Mouse (Mus musculus) midbrain, embryonic 14.5 days (tissue): ENCODE measurements at regions not wholly inside any gene's neighbourhood (a gene's known extent, or its start where the extent isn't known, plus 50 kb on each side); places are given as distances from the start of the nearest gene placed in this dataset.

Experiments
- ATAC-seq: fragments of 200-750 bp; cut with Nextera tagmentation; 2 replicates; pipeline ENCODE4 v1.8.0; 2017; ENCODE audit warnings: moderate number of reproducible peaks, moderate library complexity; ENCODE audit not compliant: low FRiP score, low TSS enrichment
- DNase-seq: peaks from one replicate; pipeline ENCODE4 v3.0.0-alpha.2; 2015
- H3K27ac ChIP-seq: fragments of 300-500 bp; sonication (generic); replicated peaks from 2 replicates; pipeline ENCODE4 v1.5.1; 2014; ENCODE audit warnings: mild to moderate bottlenecking, low read depth, low read length, moderate library complexity
- H3K27me3 ChIP-seq: fragments of 300-500 bp; sonication (generic); 2 replicates; pipeline ENCODE4 v1.6.1; 2014; ENCODE audit warnings: low read length, control low read depth, mixed read lengths; ENCODE audit not compliant: control insufficient read depth, insufficient read depth
- H3K36me3 ChIP-seq: fragments of 300-500 bp; sonication (generic); 2 replicates; pipeline ENCODE4 v1.6.1; 2014; ENCODE audit warnings: low read length, control low read depth; ENCODE audit not compliant: control insufficient read depth, insufficient read depth
- H3K4me1 ChIP-seq: fragments of 300-500 bp; sonication (generic); 2 replicates; pipeline ENCODE4 v1.6.1; 2014; ENCODE audit warnings: mild to moderate bottlenecking, antibody characterized with exemption, low read length, control low read depth; ENCODE audit not compliant: control insufficient read depth, insufficient read depth
- H3K4me2 ChIP-seq: fragments of 300-500 bp; sonication (generic); 2 replicates; pipeline ENCODE4 v1.6.1; 2014; ENCODE audit warnings: mild to moderate bottlenecking, low read length, moderate library complexity
- H3K4me3 ChIP-seq: fragments of 300-500 bp; sonication (generic); replicated peaks from 2 replicates; pipeline ENCODE4 v1.5.1; 2014; ENCODE audit warnings: low read depth, low read length
- H3K9ac ChIP-seq: fragments of 300-500 bp; sonication (generic); replicated peaks from 2 replicates; pipeline ENCODE4 v1.6.1; 2014; ENCODE audit warnings: mild to moderate bottlenecking, low read length, moderate library complexity
- H3K9me3 ChIP-seq: fragments of 300-500 bp; sonication (generic); 2 replicates; pipeline ENCODE4 v1.6.1; 2016; ENCODE audit warnings: low read length, control low read depth, mixed read lengths; ENCODE audit not compliant: control insufficient read depth
- WGBS: fragments of 180-500 bp; shearing (Covaris S2); extraction: QIAGEN DNeasy Blood & Tissue Kit; methylation state at CpG from one replicate; pipeline ENCODE4 v1.1.7; 2014; 5-methylcytosine and 5-hydroxymethylcytosine counted together

DNA sequence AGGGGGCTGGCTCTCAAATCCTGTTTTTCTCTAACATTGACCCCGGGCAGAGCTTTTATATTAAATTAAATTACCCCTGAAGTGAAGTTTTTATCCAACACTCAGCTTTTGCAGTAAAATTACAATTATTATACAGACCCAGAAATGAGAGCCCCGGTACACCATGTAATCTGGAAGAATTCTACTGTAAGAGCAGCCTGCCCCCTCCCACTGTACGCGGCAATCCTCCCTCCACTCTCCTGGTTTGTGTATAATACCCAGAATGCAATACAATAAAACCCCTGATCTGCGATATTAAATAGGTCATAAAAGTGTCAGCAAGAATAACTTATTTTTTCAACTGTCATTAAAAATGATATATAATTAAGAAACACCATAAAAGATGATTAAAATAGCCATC is 492.3 kb downstream of the Ajap1 start:
- Histone ChIP-seq H3K27ac (no peak overlapping the region), H3K27me3 (no peaks in the 10 kb centered on the region), H3K4me1 (no peaks in the 10 kb centered on the region), H3K36me3 (no peaks in the 10 kb centered on the region), H3K4me3 (no peak overlapping the region), H3K4me2 (no peak overlapping the region), H3K9me3 (no peaks in the 10 kb centered on the region), H3K9ac (no peak overlapping the region)
- DNase-seq (peak; percentile 24), ATAC-seq (no peak)
- 67% methylated on average over 5 of the region's 5 CpGs for WGBS

DNA sequence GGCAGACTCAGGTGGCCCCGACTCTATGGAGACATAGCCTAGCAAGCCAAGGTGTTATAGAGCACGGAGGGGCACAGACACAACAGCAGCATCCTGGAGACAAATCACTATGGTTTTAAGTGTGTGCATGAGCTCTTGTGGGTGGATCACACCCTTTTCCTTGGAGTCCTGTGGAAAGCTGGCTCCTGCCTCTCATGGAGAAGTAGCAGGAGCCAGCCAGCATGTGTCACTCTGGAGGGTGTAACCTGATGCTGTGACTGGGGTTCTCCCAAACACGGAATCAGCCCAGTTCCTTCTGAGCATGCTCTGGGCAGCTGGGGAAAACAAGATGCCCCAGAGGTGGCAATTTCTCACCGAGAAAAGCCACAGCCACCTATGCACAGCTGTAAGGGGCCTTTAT is 494.9 kb downstream of the Ajap1 start:
- no peak overlapping the region for H3K27ac ChIP-seq
- H3K4me3 ChIP-seq: no peak overlapping the region
- WGBS: 89% methylated on average over 4 of the region's 4 CpGs
- H3K4me1 ChIP-seq: no peaks in the 10 kb centered on the region
- no peak overlapping the region for H3K9ac ChIP-seq
- no peak for ATAC-seq
- H3K36me3 ChIP-seq: no peaks in the 10 kb centered on the region
- H3K4me2 ChIP-seq: no peak overlapping the region
- no peak for DNase-seq
- H3K9me3 ChIP-seq: no peaks in the 10 kb centered on the region
- H3K27me3 ChIP-seq: no peaks in the 10 kb centered on the region

DNA sequence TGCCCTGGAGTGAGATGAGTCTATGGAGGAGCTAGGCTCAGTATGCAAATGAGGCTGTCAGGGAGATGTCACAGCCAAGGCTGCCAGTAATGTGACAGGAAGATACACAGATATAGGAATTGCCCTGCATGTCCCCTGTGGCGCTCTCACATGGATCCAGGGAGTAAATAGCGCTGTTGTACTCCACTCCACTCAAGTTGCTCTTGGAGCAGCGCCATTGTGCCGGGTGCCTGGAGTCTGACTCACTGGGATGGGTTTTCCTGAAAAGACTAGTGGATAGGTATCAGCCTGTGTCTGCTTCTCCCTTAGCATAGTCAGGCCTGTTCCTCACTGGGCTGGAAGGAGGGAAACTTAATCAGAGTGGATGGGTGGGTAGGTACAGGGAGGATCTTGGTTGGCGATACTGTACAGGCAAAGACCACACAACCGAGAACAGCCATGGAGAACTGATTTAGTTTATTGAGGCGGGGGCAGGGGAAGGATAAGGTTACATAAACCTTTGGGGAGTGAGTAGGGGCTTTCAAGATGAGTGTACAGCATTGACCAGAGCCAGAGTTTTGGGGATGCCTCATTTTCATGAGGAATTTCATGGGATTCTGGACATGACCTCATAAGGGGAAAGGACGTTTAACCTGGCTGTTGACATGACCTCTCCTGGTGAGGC is 497.5 kb upstream of the Kcnab2 start:
- Histone ChIP-seq H3K36me3 (no peaks in the 10 kb centered on the region), H3K9ac (no peak overlapping the region), H3K27ac (no peak overlapping the region), H3K4me3 (no peak overlapping the region), H3K4me1 (no peaks in the 10 kb centered on the region), H3K27me3 (no peaks in the 10 kb centered on the region), H3K4me2 (no peak overlapping the region), H3K9me3 (no peaks in the 10 kb centered on the region)
- DNase-seq: no peak
- WGBS: 87% methylated on average over 8 of the region's 8 CpGs
- no peak for ATAC-seq

DNA sequence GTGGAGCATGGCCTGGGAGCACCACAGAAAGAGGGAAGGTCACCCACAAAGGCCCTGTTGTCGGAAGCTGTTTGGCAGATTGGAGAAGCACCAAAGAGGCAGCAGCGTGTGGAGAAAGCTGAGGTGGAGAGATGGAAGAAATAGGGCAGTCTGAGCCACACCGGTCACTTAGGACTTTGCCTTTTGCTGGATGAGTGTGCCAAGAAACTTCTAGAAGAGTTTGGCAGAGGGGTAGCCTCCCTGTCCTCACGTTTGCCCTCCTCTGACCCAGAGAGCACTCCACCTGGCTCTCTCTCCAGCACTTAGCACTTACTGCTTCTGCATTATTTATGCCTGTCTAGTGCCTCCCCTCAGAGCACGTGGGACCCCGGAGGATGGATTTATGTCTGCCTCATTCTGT is 485.3 kb upstream of the Kcnab2 start:
- H3K27me3 ChIP-seq: no peaks in the 10 kb centered on the region; the same call in 1 of the 2 replicates
- no peaks in the 10 kb centered on the region for H3K36me3 ChIP-seq
- 73% methylated on average over 6 of the region's 6 CpGs for WGBS

DNA sequence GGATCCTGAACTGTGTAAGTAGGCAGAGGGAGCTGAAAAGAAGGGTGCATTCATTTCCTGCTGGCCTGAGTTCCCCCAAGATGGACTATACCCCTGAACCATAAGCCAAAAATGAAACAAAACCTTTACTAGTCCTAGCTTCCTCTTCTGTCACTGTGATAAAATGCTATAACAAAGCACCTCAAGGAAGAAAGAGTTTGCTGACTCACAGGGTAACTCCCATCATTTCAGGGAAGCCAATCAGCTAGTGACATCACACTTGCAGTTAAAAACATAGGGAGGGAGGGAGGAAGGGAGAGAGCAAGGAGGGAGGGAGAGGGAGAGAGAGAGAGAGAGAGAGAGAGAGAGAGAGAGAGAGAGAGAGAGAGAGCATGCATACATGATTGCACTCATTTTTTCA is 484.5 kb upstream of the Kcnab2 start:
- no peak overlapping the region for H3K4me3 ChIP-seq
- no peaks in the 10 kb centered on the region for H3K36me3 ChIP-seq
- no peak overlapping the region for H3K4me2 ChIP-seq
- H3K27me3 ChIP-seq: no peaks in the 10 kb centered on the region; the same call in 1 of the 2 replicates
- H3K9me3 ChIP-seq: no peaks in the 10 kb centered on the region
- H3K4me1 ChIP-seq: no peaks in the 10 kb centered on the region
- no peak for ATAC-seq
- H3K9ac ChIP-seq: no peak overlapping the region
- no peak for DNase-seq
- no peak overlapping the region for H3K27ac ChIP-seq

More for the DNA sequence above, 485.3 kb upstream of the Kcnab2 start:
- Histone ChIP-seq H3K9me3 (no peaks in the 10 kb centered on the region), H3K4me2 (no peak overlapping the region), H3K27ac (no peak overlapping the region), H3K4me1 (no peaks in the 10 kb centered on the region), H3K9ac (no peak overlapping the region), H3K4me3 (no peak overlapping the region)
- DNase-seq (peak; percentile 21), ATAC-seq (no peak)

DNA sequence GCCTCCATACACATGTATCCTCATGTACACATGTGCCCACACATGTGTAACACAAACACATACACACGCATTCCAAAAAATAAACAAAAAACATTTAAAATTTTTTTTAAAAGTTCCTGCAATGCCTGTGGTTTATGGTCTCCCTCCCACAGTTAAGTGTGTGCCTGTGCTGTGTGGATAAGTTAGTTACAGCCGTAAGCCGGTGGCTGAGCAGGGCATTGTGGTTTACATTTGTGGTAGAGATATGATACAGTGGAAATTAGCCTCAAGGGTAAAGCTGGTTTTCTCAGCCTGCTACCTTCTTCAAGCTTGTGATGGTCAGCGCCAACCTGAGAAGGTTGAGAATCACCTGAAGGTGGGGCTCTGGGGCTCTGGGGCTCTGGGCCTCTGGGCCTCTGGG is 484.0 kb upstream of the Kcnab2 start:
- no peak overlapping the region for H3K4me3 ChIP-seq
- no peaks in the 10 kb centered on the region for H3K4me1 ChIP-seq
- 98% methylated on average over 4 of the region's 4 CpGs for WGBS
- DNase-seq (no peak), ATAC-seq (no peak)
- H3K27ac ChIP-seq: no peak overlapping the region
- H3K27me3 ChIP-seq: no peaks in the 10 kb centered on the region; the same call in 1 of the 2 replicates
- no peak overlapping the region for H3K4me2 ChIP-seq
- no peaks in the 10 kb centered on the region for H3K9me3 ChIP-seq
- H3K9ac ChIP-seq: no peak overlapping the region
- H3K36me3 ChIP-seq: no peaks in the 10 kb centered on the region

DNA sequence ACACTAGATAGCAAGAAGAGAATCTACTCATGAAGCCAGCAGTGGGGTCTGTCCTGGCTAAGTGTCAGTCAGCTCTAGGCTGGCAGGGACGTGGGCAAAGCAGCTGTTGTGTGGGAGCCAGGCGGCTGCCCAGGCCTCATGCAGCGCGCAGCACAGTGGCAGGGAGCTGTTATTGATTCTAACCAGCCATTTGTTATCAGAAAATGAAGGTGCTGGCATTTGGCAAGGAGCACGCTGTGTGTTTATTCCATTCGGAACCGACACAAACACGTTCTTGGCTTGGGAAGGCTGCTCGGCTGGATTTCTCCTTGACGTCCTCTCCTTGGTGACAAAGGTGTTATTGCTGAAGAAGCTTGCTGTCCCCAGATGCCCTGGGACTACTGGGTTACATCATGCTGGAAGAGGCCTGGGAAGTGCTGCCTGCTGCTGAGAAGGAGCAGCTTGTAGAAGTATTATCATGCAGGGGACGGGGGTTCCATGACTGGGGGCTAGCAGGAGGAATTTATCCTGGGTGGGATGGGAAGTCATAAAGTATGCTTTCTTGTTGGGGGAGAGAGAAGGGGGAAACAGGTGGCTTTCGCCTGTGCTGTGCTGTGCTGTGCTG is 482.1 kb upstream of the Kcnab2 start:
- Histone ChIP-seq H3K36me3 (no peaks in the 10 kb centered on the region), H3K27ac (no peak overlapping the region), H3K9me3 (no peaks in the 10 kb centered on the region), H3K4me2 (no peak overlapping the region), H3K4me1 (no peaks in the 10 kb centered on the region), H3K27me3 (no peaks in the 10 kb centered on the region), H3K4me3 (no peak overlapping the region), H3K9ac (no peak overlapping the region)
- DNase-seq: peak; percentile 19
- 71% methylated on average over 12 of the region's 12 CpGs for WGBS
- ATAC-seq: no peak

DNA sequence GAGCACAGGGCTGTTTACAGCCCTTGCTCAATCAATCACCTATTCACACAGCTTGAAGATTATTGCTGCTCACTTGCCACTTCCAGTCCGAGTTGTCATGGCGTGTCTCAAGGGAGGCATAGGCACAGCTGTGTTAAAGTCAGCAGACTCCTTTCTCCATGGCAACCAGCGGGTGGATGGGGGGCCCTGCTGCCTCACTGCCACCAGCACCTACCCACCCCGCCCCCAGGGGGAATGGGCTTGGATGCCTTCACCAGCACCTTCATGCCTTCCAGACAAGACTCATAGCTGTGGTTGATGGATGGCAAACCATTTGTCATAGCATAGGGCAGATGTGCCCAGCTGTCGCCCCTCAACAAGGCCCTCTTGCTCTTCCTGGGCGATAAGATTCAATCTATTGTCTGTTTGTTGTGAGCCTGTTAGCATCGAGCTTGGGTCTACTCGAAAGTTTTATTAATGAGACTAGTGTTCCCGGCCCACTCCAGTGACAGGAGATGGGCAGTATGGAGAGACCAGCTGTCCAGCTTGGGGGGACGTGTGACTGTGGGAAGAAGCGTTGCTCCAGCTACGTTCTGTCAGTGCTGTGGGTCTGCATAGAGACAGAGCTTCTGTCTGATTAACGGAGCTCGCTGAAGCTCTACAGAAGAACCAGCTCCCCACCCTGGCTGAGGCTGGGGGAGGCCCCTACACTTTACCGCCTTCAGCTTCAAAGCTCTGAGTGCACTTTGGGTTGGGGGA is 475.7 kb upstream of the Kcnab2 start:
- Histone ChIP-seq H3K4me2 (no peak overlapping the region), H3K36me3 (no peaks in the 10 kb centered on the region), H3K27ac (peak overlapping the region; percentile 37; the same call in 1 of the 2 replicates), H3K9ac (no peak overlapping the region), H3K27me3 (no peaks in the 10 kb centered on the region), H3K9me3 (no peaks in the 10 kb centered on the region), H3K4me1 (peaks cover 11% of the 10 kb centered on the region), H3K4me3 (no peak overlapping the region)
- ATAC-seq: no peak; the same call in 1 of the 2 replicates
- DNase-seq: peak; percentile 64
- 49% methylated on average over 15 of the region's 15 CpGs for WGBS

DNA sequence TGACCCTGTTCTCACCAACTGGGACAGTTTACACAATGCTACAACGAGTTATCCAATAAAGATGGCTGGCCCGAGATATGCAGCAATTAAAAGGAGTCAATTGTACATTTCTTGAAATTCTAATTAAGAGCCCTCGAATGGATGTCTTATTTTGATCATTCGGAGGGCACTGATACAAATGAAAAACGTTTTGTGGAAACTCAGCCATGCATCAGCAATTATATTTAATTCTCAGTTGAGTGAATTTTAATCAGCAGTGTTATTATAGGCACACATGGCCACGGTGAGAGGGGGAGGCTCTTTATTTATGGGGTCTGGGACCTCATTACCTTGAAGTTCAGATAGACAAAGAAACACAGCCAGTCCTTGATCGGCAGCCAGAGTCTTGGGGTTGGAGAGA is 471.3 kb upstream of the Kcnab2 start:
- WGBS: 62% methylated on average over 7 of the region's 7 CpGs
- ATAC-seq: no peak
- H3K4me3 ChIP-seq: no peak overlapping the region
- no peaks in the 10 kb centered on the region for H3K27me3 ChIP-seq
- no peak overlapping the region for H3K4me2 ChIP-seq
- H3K4me1 ChIP-seq: peaks cover 11% of the 10 kb centered on the region
- no peak for DNase-seq
- H3K36me3 ChIP-seq: no peaks in the 10 kb centered on the region
- no peak overlapping the region for H3K27ac ChIP-seq
- no peaks in the 10 kb centered on the region for H3K9me3 ChIP-seq
- no peak overlapping the region for H3K9ac ChIP-seq
